Mouse (Mus musculus) heart, postnatal 0 days (tissue): ENCODE measurements at regions not wholly inside any gene's neighbourhood (a gene's known extent, or its start where the extent isn't known, plus 50 kb on each side); places are given as distances from the start of the nearest gene placed in this dataset.

Source experiments
- ATAC-seq: fragments of 200-750 bp; cut with Nextera tagmentation; 2 replicates; pipeline ENCODE4 v1.8.0; 2017; ENCODE audit warnings: low read depth, moderate number of reproducible peaks, moderate library complexity; ENCODE audit not compliant: insufficient read depth
- DNase-seq: peaks from one replicate; pipeline ENCODE4 v3.0.0-alpha.2; 2016; ENCODE audit warnings: low spot score
- H3K27ac ChIP-seq: fragments of 300-500 bp; sonication (generic); 2 replicates; pipeline ENCODE4 v1.5.1; 2014; ENCODE audit warnings: low read depth, mild to moderate bottlenecking
- H3K27me3 ChIP-seq: fragments of 300-500 bp; sonication (generic); 2 replicates; pipeline ENCODE4 v1.6.1; 2014; ENCODE audit warnings: low read length, mixed read lengths; ENCODE audit not compliant: control insufficient read depth, insufficient read depth
- H3K36me3 ChIP-seq: fragments of 300-500 bp; sonication (generic); replicated peaks from 2 replicates; pipeline ENCODE4 v1.6.1; 2014; ENCODE audit warnings: low read length, mixed read lengths; ENCODE audit not compliant: control insufficient read depth, insufficient read depth
- H3K4me1 ChIP-seq: fragments of 300-500 bp; sonication (generic); 2 replicates; pipeline ENCODE4 v1.6.1; 2014; ENCODE audit warnings: antibody characterized with exemption; ENCODE audit not compliant: control insufficient read depth, insufficient read depth
- H3K4me2 ChIP-seq: fragments of 300-500 bp; sonication (generic); 2 replicates; pipeline ENCODE4 v1.6.1; 2014; ENCODE audit warnings: low read depth, mild to moderate bottlenecking, low read length, moderate library complexity
- H3K4me3 ChIP-seq: fragments of 300-500 bp; sonication (generic); 2 replicates; pipeline ENCODE4 v1.5.1; 2014; ENCODE audit warnings: low read depth, low read length
- H3K9ac ChIP-seq: fragments of 300-500 bp; sonication (generic); replicated peaks from 2 replicates; pipeline ENCODE4 v1.6.1; 2014; ENCODE audit warnings: low read depth, low read length, mixed read lengths
- H3K9me3 ChIP-seq: fragments of 300-500 bp; sonication (generic); replicated peaks from 2 replicates; pipeline ENCODE4 v1.6.1; 2016; ENCODE audit warnings: low read length; ENCODE audit not compliant: control insufficient read depth
- CTCF ChIP-seq: IDR thresholded peaks from 2 replicates; pipeline ENCODE4 v1.5.1; 2016; ENCODE audit warnings: antibody characterized with exemption, control low read depth, low read depth
- EP300 ChIP-seq: IDR thresholded peaks from 2 replicates; pipeline ENCODE4 v1.6.1; 2016; ENCODE audit warnings: antibody characterized with exemption, low read depth
- WGBS: fragments of 180-500 bp; shearing (Covaris S2); extraction: QIAGEN DNeasy Blood & Tissue Kit; methylation state at CpG from one replicate; pipeline ENCODE4 v1.1.7; 2014; 5-methylcytosine and 5-hydroxymethylcytosine counted together

DNA sequence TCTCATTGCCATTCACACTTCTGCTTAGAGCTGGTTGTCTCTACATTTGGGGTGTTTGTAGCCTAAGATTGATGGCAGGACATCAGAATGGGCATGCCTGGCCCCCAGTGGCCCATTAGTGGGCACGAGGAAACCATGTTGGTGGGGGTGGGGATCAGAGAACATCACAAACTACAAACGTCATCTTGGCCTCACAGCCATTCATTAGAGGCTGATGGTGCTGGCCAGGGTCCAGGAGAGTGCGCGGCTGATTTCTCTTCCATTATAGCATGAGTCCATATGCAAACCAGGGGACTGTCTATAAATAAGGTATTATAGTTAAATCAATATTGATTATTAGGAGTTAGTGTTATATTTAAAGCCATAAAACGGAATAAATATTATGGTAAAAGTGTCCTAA is 67.9 kb downstream of the 3100002H09Rik start:
- Histone ChIP-seq H3K27ac (no peak overlapping the region), H3K9me3 (no peaks in the 10 kb centered on the region), H3K36me3 (no peaks in the 10 kb centered on the region), H3K4me3 (no peak overlapping the region), H3K9ac (no peak overlapping the region), H3K4me1 (no peaks in the 10 kb centered on the region), H3K4me2 (no peak overlapping the region), H3K27me3 (no peaks in the 10 kb centered on the region)
- DNase-seq (no peak), ATAC-seq (no peak)
- WGBS, result 68% methylated on average over 5 of the region's 5 CpGs
- TF ChIP-seq CTCF (no peak), EP300 (no peak)

DNA sequence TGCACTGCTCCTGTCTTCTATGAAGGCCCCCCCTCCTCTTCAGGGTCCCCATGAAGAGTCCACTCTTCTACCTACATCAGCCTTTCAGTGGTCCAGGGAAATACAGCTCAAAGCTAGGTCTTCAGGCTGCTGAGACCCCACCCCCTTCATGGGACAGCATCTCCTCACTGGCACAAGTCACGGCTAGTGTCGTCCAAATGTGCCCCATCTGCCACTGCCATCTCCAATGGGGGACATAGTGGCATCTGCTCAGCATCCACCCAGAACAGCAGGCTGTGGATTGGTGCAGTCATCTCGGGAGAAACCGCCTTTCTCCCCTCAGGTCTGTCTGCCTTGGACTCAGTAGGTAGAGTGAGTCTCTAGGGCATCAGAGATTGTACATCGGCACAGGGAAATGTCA is 72.1 kb downstream of the 3100002H09Rik start:
- Histone ChIP-seq H3K27ac (no peak overlapping the region), H3K4me2 (no peak overlapping the region), H3K9ac (no peak overlapping the region), H3K4me1 (no peaks in the 10 kb centered on the region), H3K9me3 (no peaks in the 10 kb centered on the region), H3K4me3 (no peak overlapping the region), H3K27me3 (no peaks in the 10 kb centered on the region), H3K36me3 (no peaks in the 10 kb centered on the region)
- 76% methylated on average over 5 of the region's 5 CpGs for WGBS
- TF ChIP-seq CTCF, result no peak
- TF ChIP-seq EP300, result no peak
- ATAC-seq, result no peak
- DNase-seq, result no peak

DNA sequence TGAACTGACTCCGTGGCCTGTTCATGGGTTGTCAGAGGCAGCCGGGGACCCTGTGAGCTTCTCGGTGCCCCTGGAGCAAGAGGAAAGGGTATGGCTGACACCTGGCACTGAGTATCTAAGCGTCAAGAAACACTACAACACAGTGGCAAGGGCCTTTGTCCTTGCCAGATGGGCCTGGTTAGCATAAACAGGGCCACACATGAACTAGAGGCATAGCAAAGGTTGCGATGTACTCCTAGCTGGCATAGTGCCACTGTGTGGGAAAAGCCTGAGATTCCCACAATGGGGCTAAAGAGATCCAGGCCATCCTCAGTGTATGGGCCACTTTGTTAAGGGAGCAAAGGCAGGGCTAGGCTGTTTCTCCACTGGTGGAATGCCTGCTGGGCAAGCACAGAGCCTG is 72.9 kb downstream of the 3100002H09Rik start:
- Histone ChIP-seq H3K9me3 (no peaks in the 10 kb centered on the region), H3K36me3 (no peaks in the 10 kb centered on the region), H3K4me3 (no peak overlapping the region), H3K27me3 (no peaks in the 10 kb centered on the region), H3K27ac (no peak overlapping the region), H3K4me1 (no peaks in the 10 kb centered on the region), H3K9ac (no peak overlapping the region), H3K4me2 (no peak overlapping the region)
- ATAC-seq, result no peak
- no peak for TF ChIP-seq EP300
- no peak for TF ChIP-seq CTCF
- DNase-seq, result no peak
- WGBS, result 79% methylated on average over 5 of the region's 5 CpGs

DNA sequence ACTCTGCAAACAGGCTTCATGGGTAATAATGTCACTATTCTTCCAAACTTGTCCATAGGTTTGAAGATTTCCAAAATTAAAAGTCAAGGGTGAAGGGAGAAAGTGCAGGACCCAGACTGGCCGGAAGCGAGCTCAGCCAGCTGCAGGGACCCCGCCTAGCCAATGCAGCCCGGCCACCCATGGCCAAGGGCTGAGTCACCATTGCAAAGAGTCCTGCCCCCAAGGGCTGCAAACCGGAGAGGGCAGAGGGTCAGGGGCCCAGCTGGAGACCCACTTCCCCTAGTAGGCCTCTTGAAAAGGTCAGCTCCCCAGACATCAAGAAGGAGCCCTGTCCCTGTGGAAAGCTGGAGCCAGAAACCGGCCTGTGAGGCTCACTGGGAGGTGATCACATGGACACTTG is 77.0 kb downstream of the 3100002H09Rik start:
- DNase-seq, result no peak
- WGBS, result 53% methylated on average over 6 of the region's 6 CpGs
- TF ChIP-seq CTCF, result no peak
- TF ChIP-seq EP300, result no peak
- no peak for ATAC-seq
- H3K27me3 ChIP-seq, result no peaks in the 10 kb centered on the region
- H3K4me1 ChIP-seq, result no peaks in the 10 kb centered on the region
- no peaks in the 10 kb centered on the region for H3K9me3 ChIP-seq
- H3K36me3 ChIP-seq, result no peaks in the 10 kb centered on the region
- H3K4me3 ChIP-seq, result no peak overlapping the region
- no peak overlapping the region for H3K9ac ChIP-seq
- H3K27ac ChIP-seq, result no peak overlapping the region
- H3K4me2 ChIP-seq, result no peak overlapping the region

DNA sequence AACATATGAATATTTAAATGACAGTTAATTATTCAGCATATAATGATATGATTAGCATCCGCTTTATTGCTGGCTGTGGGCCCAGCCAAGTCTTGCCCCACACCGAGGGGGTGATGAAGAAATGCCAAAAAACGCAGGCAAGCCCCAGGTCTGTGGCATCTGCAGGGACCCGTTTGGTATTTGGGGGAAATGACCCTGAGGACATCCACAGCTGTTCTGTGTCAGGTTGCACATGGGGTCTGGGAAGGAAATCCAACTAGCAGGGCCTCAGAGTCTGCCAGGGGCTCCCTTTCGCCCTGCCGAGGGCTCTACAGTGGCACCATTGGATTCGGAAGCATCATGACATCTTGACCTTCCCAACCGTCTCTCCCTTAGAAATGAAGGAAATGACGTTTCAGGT is 80.0 kb downstream of the 3100002H09Rik start:
- no peak overlapping the region for H3K4me2 ChIP-seq
- no peaks in the 10 kb centered on the region for H3K27me3 ChIP-seq
- H3K4me3 ChIP-seq, result no peak overlapping the region
- no peaks in the 10 kb centered on the region for H3K36me3 ChIP-seq
- no peak overlapping the region for H3K9ac ChIP-seq
- no peak overlapping the region for H3K27ac ChIP-seq
- TF ChIP-seq EP300 (no peak), CTCF (no peak)
- no peak for ATAC-seq
- no peaks in the 10 kb centered on the region for H3K9me3 ChIP-seq
- DNase-seq, result no peak
- H3K4me1 ChIP-seq, result no peaks in the 10 kb centered on the region
- WGBS, result 73% methylated on average over 9 of the region's 9 CpGs

DNA sequence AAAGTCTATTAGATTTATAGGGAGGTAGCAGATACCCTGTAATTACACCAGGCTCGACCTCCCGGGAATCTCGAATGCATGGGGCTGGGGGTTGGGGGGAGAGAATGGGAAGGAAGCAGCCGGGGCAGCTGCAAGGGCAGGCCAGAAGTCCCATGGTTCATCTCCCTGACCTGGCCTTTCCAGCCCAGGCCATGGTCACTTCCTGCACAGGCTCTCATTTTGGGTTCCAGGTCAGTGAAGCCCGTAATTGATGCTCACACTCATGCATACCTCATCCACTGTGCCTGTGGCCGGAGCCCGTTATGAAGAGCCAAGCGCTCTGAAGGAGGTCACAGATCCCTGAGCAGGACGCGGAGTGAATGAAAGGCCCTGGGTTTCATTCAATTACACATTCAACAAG is 83.8 kb downstream of the 3100002H09Rik start:
- H3K4me2 ChIP-seq, result no peak overlapping the region
- WGBS, result 80% methylated on average over 10 of the region's 10 CpGs

More for the DNA sequence above, 83.8 kb downstream of the 3100002H09Rik start:
- no peaks in the 10 kb centered on the region for H3K27me3 ChIP-seq
- no peak for ATAC-seq
- no peaks in the 10 kb centered on the region for H3K36me3 ChIP-seq
- no peaks in the 10 kb centered on the region for H3K4me1 ChIP-seq
- H3K4me3 ChIP-seq, result no peak overlapping the region
- H3K9ac ChIP-seq, result no peak overlapping the region
- DNase-seq, result no peak
- no peaks in the 10 kb centered on the region for H3K9me3 ChIP-seq
- TF ChIP-seq CTCF (no peak), EP300 (no peak)
- H3K27ac ChIP-seq, result no peak overlapping the region
